Mouse (Mus musculus) heart, embryonic 10.5 days (tissue): ENCODE measurements around the gene Atxn1. TPM values are rescaled to one million over a fixed set of nuclear protein-coding genes. Genes with fewer than 3 reads are reported as not detected.

Source experiments
- DNase-seq: peaks from one replicate; pipeline ENCODE4 v3.0.0-alpha.2; 2017; ENCODE audit warnings: low spot score
- H3K27ac ChIP-seq: fragments of 300-500 bp; sonication (generic); 2 replicates; pipeline ENCODE4 v1.5.1; 2016; ENCODE audit warnings: mild to moderate bottlenecking
- H3K27me3 ChIP-seq: fragments of 300-500 bp; sonication (generic); 2 replicates; pipeline ENCODE4 v1.6.1; 2016; ENCODE audit warnings: mild to moderate bottlenecking; ENCODE audit not compliant: poor library complexity, insufficient read depth, severe bottlenecking
- H3K36me3 ChIP-seq: fragments of 300-500 bp; sonication (generic); 2 replicates; pipeline ENCODE4 v1.6.1; 2016; ENCODE audit warnings: mild to moderate bottlenecking, moderate library complexity
- H3K4me1 ChIP-seq: fragments of 300-500 bp; sonication (generic); 2 replicates; pipeline ENCODE4 v1.6.1; 2016; ENCODE audit warnings: mild to moderate bottlenecking
- H3K4me3 ChIP-seq: fragments of 300-500 bp; sonication (generic); 2 replicates; pipeline ENCODE4 v1.5.1; 2016; ENCODE audit warnings: mild to moderate bottlenecking, moderate library complexity
- H3K9me3 ChIP-seq: fragments of 300-500 bp; sonication (generic); 2 replicates; pipeline ENCODE4 v1.6.1; 2016; ENCODE audit warnings: mild to moderate bottlenecking, moderate library complexity
- WGBS: fragments of 180-500 bp; shearing (Covaris S2); methylation state at CpG from one replicate; pipeline ENCODE4 v1.1.7; 2016; 5-methylcytosine and 5-hydroxymethylcytosine counted together
- polyA plus RNA-seq: library from polyadenylated mRNA; unstranded; fragments of >200 nt; fragmentation: Nextera tagmentation; extraction: Ambion mirVana; gene quantifications from 2 replicates; pipeline ENCODE4 v1.2.1, GENCODE M21; 2016

Atxn1 gene
- polyA plus RNA-seq, 1 experiment from 2014 or later: 3.9 TPM

GRCm38 (mm10) chr13:45973972-45974490 is 9.2 kb upstream of the Atxn1 start:
- Histone ChIP-seq H3K4me3 (no peak overlapping the region), H3K4me1 (no peaks in the 10 kb centered on the region), H3K9me3 (no peaks in the 10 kb centered on the region), H3K36me3 (no peaks in the 10 kb centered on the region), H3K27me3 (no peaks in the 10 kb centered on the region), H3K27ac (no peak overlapping the region)
- DNase-seq: no peak
- WGBS: 55% methylated on average over 7 of the region's 7 CpGs

DNA sequence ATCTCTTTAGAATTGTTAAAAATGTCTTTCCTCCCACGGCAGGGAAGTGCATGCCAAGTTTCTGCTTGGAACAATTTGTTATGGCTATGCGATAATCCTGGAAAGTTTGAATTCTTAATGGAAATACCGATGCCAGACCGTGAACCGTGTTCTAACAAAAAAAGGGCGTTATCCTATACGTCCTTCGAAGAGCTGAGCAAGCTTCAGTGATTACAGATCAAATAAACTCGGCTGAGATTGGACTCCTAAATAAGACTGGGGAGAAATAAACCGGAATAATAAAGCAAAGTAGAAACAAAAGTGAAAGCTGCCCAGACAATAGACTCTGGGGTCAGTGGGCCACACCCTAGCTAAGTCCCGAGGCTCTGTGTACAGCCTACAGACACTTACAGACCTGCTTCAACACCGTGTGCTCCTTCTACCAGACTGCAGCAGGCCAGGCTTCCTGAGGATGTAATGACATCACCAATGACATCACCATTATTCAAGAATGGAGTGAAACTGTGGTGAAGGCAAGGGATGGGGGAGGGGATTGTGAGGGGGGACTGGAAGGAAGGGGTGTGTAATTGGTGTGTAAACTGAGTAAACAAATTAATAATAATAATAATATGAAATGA is 6.2 kb upstream of the Atxn1 start:
- H3K4me1 ChIP-seq: peaks cover 3% of the 10 kb centered on the region
- no peaks in the 10 kb centered on the region for H3K36me3 ChIP-seq
- no peak for DNase-seq
- 66% methylated on average over 12 of the region's 12 CpGs for WGBS
- no peaks in the 10 kb centered on the region for H3K9me3 ChIP-seq
- H3K27ac ChIP-seq: no peak overlapping the region
- H3K4me3 ChIP-seq: no peak overlapping the region
- H3K27me3 ChIP-seq: no peaks in the 10 kb centered on the region

DNA sequence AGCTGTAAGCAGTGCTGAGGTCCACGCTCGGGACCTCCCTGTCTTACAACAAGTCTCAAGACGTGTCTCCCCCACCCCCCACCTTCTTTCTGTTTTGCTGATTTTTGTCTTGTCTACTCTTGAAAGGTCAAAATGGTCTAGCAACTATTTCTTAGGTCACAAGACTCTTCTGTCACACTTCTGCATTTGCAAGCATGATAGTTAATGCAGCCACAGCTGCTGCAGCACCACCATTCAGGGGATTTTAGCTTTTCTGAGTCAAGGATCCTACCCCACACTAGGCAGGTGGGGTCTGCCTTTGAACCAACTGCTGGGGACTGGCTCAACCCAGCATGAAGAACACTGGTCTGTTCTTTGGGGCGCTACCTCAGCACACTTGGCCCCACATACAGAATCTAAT is 3.4 kb upstream of the Atxn1 start:
- 60% methylated on average over 4 of the region's 4 CpGs for WGBS
- no peaks in the 10 kb centered on the region for H3K36me3 ChIP-seq
- no peak overlapping the region for H3K27ac ChIP-seq
- H3K9me3 ChIP-seq: no peaks in the 10 kb centered on the region
- no peak overlapping the region for H3K4me3 ChIP-seq
- no peaks in the 10 kb centered on the region for H3K27me3 ChIP-seq
- H3K4me1 ChIP-seq: peaks cover 12% of the 10 kb centered on the region
- no peak for DNase-seq

DNA sequence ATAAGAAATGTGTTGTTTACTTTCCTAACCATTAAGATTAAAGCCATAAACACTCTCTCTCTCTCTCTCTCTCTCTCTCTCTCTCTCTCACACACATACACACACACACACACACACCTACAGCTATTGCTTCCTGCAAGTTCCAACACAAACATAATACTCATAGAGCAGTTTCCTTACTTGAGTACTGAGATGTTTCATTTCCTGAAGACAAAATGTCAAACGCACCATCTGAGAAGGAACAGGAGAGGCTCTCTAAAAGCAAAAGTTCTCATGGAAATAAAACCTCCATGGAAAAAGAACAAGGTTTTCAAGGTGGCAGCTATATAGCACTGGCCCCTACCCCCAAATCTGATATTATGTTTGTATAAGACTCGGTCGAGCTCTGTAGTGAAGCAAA is 2.6 kb upstream of the Atxn1 start:
- H3K4me1 ChIP-seq: peaks cover 15% of the 10 kb centered on the region
- no peaks in the 10 kb centered on the region for H3K9me3 ChIP-seq
- 73% methylated on average over 3 of the region's 3 CpGs for WGBS
- no peak overlapping the region for H3K4me3 ChIP-seq
- no peaks in the 10 kb centered on the region for H3K27me3 ChIP-seq
- no peaks in the 10 kb centered on the region for H3K36me3 ChIP-seq
- no peak for DNase-seq
- H3K27ac ChIP-seq: no peak overlapping the region

GRCm38 (mm10) chr13:45966586-45966985 is 1.8 kb upstream of the Atxn1 start:
- H3K27ac ChIP-seq: peak overlapping the region; percentile 96; the same call in 1 of the 2 replicates
- 1% methylated on average over 14 of the region's 14 CpGs for WGBS

GRCm38 (mm10) chr13:45965594-45966432 is 1.0 kb upstream of the Atxn1 start:
- Histone ChIP-seq H3K4me1 (peaks cover 21% of the 10 kb centered on the region), H3K4me3 (peak overlapping the region; percentile 94), H3K27me3 (no peaks in the 10 kb centered on the region), H3K9me3 (no peaks in the 10 kb centered on the region), H3K27ac (peak overlapping the region; percentile 96), H3K36me3 (no peaks in the 10 kb centered on the region)
- 1% methylated on average over 41 of the region's 41 CpGs for WGBS
- DNase-seq: peak; percentile 78

More at GRCm38 (mm10) chr13:45966586-45966985, 1.8 kb upstream of the Atxn1 start:
- peak overlapping the region; percentile 94 for H3K4me3 ChIP-seq
- no peak for DNase-seq
- no peaks in the 10 kb centered on the region for H3K36me3 ChIP-seq
- no peaks in the 10 kb centered on the region for H3K9me3 ChIP-seq
- no peaks in the 10 kb centered on the region for H3K27me3 ChIP-seq
- H3K4me1 ChIP-seq: peaks cover 21% of the 10 kb centered on the region

DNA sequence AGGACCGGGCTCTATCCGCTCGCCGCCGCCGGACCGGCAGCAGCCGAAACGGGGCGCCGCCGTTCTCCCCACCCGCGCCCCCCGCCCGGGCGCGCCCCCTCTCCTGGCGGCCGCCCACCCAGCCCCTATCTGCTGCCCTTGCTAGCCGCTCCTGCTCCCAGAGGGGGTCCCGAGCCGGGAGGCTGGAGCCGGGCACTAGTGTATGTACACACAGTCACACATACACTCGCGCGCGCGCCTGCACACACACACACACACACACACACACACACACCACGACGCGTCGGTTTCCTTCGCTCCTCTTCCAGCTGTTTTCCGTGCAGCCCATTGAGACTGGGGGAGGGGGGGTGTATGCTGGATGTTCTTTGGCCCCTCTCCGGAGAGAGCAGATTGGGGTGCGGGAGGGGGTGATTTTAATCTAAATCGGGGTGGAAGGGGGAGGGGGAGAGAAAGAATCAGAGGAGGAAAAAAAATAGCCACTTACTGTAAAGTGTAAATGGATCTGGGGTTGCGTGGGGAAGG is 416 bp downstream of the Atxn1 start:
- no peaks in the 10 kb centered on the region for H3K36me3 ChIP-seq
- WGBS: 0% methylated on average over 18 of the region's 39 CpGs
- peak overlapping the region; percentile 96 for H3K27ac ChIP-seq
- peak overlapping the region; percentile 94 for H3K4me3 ChIP-seq
- no peaks in the 10 kb centered on the region for H3K27me3 ChIP-seq
- peak; percentile 89 for DNase-seq
- H3K9me3 ChIP-seq: no peaks in the 10 kb centered on the region
- peaks cover 27% of the 10 kb centered on the region for H3K4me1 ChIP-seq

- Histone ChIP-seq H3K36me3 (no peaks in the 10 kb centered on the region), H3K27ac (peak overlapping the region; percentile 96), H3K4me3 (peak overlapping the region; percentile 94), H3K4me1 (peaks cover 27% of the 10 kb centered on the region), H3K9me3 (no peaks in the 10 kb centered on the region), H3K27me3 (no peaks in the 10 kb centered on the region)
- peak; percentile 87 for DNase-seq
- WGBS: under 1% methylated on average over 83 of the region's 95 CpGs
Measured at GRCm38 (mm10) chr13:45963497-45964330, 1.1 kb downstream of the Atxn1 start.

- Histone ChIP-seq H3K27me3 (no peaks in the 10 kb centered on the region), H3K36me3 (no peaks in the 10 kb centered on the region), H3K4me1 (peaks cover 27% of the 10 kb centered on the region), H3K27ac (peak overlapping the region; percentile 96), H3K4me3 (peak overlapping the region; percentile 94), H3K9me3 (no peaks in the 10 kb centered on the region)
- WGBS: 5% methylated on average over 5 of the region's 5 CpGs
- no peak for DNase-seq
Measured at GRCm38 (mm10) chr13:45962776-45963175, 2.0 kb downstream of the Atxn1 start.

DNA sequence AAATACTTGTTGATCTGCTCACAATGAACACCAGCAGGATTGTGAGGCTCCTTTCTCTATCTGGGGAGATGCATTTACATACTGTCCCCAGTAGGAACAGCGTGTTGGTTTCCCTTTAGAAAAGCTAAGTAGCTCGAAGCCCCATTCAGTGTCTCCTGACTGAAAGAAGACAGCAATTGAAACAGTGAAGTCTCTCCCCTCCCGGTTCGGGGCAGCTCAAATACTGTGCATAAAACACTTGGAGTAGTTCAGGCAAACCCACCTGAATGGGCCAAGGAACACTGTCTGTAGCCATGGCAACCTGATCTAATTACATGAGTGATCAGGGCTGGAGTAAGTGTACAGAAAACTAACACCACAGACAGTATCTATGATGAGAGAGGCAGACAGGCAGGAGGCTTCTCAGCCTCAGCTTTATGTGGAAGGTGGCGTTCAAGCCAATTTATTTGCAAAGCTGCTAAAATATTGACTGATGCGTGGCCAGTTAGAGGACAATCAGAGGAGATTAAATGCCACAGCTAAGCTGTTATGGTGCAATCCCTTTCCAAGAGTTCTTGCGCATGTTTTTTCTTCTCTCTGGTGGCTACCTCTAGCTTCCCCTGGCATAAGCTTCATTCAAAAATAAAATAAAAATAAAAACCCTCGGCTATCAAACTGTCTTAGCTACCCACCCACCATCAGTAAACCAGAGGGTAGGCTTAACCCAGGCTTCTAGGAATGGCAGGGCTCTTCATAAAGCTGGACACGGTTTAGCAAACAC is 2.8 kb downstream of the Atxn1 start:
- WGBS: 27% methylated on average over 9 of the region's 9 CpGs
- Histone ChIP-seq H3K4me1 (peaks cover 27% of the 10 kb centered on the region), H3K27me3 (no peaks in the 10 kb centered on the region), H3K9me3 (no peaks in the 10 kb centered on the region), H3K36me3 (no peaks in the 10 kb centered on the region), H3K27ac (no peak overlapping the region), H3K4me3 (peak overlapping the region; percentile 94)
- no peak for DNase-seq

- WGBS: 57% methylated on average over 14 of the region's 14 CpGs
- DNase-seq: no peak
- H3K36me3 ChIP-seq: no peaks in the 10 kb centered on the region
- H3K9me3 ChIP-seq: no peaks in the 10 kb centered on the region
- peaks cover 17% of the 10 kb centered on the region for H3K4me1 ChIP-seq
- no peaks in the 10 kb centered on the region for H3K27me3 ChIP-seq
- no peak overlapping the region for H3K27ac ChIP-seq
- no peak overlapping the region for H3K4me3 ChIP-seq
Measured at GRCm38 (mm10) chr13:45960311-45960965, 4.4 kb downstream of the Atxn1 start.
